Mouse (Mus musculus) stomach, postnatal 0 days (tissue): Measurements from ENCODE around the gene Cdh24.

Experiments used
- CTCF ChIP-seq: IDR thresholded peaks from 2 replicates; pipeline ENCODE4 v1.5.1; 2016; ENCODE audit warnings: antibody characterized with exemption, low read depth, mild to moderate bottlenecking, moderate library complexity
- EP300 ChIP-seq: optimal IDR thresholded peaks from 2 replicates; pipeline ENCODE3; 2016; ENCODE audit warnings: antibody characterized with exemption

DNA sequence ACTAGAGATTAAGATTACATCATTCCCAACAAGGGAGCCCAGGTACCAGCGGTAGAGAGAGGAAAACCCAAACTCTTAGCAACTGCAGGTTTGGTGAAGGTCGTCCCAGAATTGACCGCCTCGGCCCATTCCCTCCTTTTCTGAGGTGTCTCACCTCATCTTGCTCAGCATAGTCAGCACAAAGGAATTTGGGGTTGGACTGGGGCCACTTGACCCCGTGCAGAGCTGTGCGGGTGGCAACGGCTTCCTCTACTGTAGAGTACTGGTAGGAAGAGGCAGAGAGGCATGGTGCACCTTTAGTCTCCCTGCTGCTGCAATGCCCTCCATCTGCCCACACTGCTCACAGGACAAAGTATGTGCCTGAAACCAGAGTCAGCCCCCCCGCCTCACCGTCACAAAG, 3.1 kb upstream of the Cdh24 start:
- TF ChIP-seq CTCF = no peak
- TF ChIP-seq EP300 = no peak
